Mouse (Mus musculus): ENCODE results near the gene Slc4a1.
"Not testable (repeated sequence)": the region's sequence is repeated elsewhere in the genome, so short reads cannot be mapped to it uniquely, and the experiment has no call there.

Slc4a1 gene

GRCm38 (mm10) chr11:102399610-102400072, 33.6 kb upstream of the Slc4a1 start:
- in situ Hi-C loops (cut with MboI, MseI), result loop anchor here in 1 of 2 experiments (10.0 kb wide), 1 partner anchor 105 kb away; the partner anchor contains the start of gene Atxn7l3

GRCm38 (mm10) chr11:102399107-102399506, 33.1 kb upstream of the Slc4a1 start:
- in situ Hi-C loops (cut with MboI, MseI), result no loop called here

GRCm38 (mm10) chr11:102398007-102398825, 32.2 kb upstream of the Slc4a1 start:
- in situ Hi-C loops (cut with MboI, MseI), result no loop called here

- in situ Hi-C loops (cut with MboI, MseI), result no loop called here
Measured at GRCm38 (mm10) chr11:102396671-102397141, 30.7 kb upstream of the Slc4a1 start.

- in situ Hi-C loops (cut with MboI, MseI), result no loop called here
Measured at GRCm38 (mm10) chr11:102396263-102396662, 30.3 kb upstream of the Slc4a1 start.

- in situ Hi-C loops (cut with MboI, MseI), result no loop called here
Measured at GRCm38 (mm10) chr11:102395250-102395649, 29.2 kb upstream of the Slc4a1 start.

DNA sequence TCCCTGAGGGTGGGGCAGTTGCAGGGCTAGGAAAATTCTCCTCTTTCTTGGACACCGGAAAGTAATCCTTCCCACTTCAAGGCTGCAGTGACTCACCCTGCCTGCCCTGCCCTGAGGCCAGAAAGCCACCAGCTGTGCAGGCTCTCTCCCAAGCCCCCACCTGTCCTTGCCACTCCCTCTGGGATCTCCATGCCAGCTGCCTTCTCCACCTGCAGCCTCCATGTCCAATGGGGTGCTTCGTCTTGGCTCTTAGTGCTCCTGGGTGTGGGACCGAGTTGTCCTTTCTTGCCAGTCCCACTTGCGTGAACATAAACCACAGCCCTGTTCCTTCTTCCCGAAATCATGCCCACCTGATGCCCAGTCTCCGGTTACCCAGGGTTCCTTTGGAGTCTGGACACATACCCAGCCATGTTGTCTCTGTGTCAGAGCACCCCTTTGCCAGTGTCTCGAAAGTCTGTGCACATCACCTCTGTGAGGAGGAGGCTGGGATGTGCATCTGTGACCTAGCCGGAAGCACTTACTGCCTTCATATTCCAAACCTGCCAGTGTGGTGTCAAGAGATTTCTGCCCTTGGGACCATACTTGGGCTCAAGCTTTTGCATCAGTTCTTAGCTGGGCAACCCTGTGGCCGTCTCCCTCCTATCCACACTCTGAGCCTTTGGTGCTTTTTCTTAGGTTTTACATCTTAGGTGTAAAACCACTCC, 28.6 kb upstream of the Slc4a1 start:
- in situ Hi-C loops (cut with MboI, MseI), result no loop called here

GRCm38 (mm10) chr11:102393719-102394420, 27.9 kb upstream of the Slc4a1 start:
- in situ Hi-C loops (cut with MboI, MseI), result no loop called here

GRCm38 (mm10) chr11:102393238-102393634, 27.2 kb upstream of the Slc4a1 start, which contains the start of gene Rundc3a:
TSS of gene Rundc3a (plus strand) at chr11:102393403.
- in situ Hi-C loops (cut with MboI, MseI), result no loop called here

GRCm38 (mm10) chr11:102392441-102393237, 26.6 kb upstream of the Slc4a1 start:
- in situ Hi-C loops (cut with MboI, MseI), result no loop called here

GRCm38 (mm10) chr11:102389436-102389835, 23.4 kb upstream of the Slc4a1 start:
- in situ Hi-C loops (cut with MboI, MseI), result not testable (repeated sequence)

GRCm38 (mm10) chr11:102386121-102386520, 20.1 kb upstream of the Slc4a1 start:
- in situ Hi-C loops (cut with MboI, MseI), result no loop called here

DNA sequence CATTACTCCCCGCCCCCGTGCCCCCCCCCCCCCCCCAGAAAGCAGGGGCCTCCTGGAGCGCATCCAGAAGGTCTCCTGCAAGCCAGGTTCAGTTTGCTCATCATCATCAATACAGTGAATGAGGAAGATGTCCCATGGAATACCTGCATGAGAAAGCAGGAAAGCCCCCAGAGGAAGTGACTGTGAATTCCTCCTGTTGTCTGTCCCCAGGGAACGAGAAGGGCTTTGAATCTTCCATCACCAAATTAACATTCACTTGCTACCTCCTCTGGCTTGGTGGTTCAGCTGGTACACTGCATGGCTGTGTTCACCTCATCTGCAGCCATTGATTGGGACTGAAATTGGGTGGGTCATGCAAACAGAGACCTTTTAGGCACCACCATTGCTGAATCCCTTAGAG, 19.1 kb upstream of the Slc4a1 start:
- in situ Hi-C loops (cut with MboI, MseI), result no loop called here

DNA sequence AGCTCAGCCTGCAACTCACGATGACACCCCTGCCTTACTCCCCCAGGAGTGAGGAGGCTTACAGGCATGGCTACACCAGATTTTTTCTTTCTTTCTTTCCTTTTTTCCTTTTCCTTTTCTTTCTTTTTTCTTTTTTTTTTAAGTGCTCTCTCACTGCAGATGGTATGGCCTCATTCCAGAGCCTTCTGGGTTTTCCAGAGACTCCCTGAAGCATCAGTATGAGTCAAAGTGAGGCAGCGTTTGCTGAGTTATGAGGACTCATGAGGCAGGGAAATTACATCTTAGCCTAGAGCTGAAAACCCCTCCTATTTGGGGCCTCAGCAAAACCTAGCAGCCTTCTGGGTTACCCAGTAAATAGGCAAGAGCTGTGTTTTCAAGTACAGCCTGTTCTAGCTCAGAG, 18.4 kb upstream of the Slc4a1 start:
- in situ Hi-C loops (cut with MboI, MseI), result no loop called here

GRCm38 (mm10) chr11:102383365-102384136, 17.5 kb upstream of the Slc4a1 start:
- in situ Hi-C loops (cut with MboI, MseI), result no loop called here

DNA sequence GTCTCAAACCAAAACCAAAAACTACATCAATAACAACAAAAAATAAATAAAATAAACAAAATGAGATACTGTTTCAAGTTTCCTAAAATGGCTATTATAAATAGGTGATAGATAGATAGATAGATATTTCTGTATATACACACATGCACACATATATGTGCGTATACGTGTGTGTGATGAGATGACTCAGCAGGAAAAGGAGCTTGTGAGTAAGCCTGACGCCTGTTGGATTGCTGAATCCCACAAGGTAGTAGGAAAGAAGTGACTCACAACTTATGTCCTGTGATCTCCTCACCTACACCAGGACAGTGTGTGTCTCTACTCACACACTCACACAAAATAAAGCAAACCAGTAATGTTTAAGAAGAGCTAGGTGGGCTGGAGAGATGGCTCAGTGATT, 16.8 kb upstream of the Slc4a1 start:
- in situ Hi-C loops (cut with MboI, MseI), result no loop called here

DNA sequence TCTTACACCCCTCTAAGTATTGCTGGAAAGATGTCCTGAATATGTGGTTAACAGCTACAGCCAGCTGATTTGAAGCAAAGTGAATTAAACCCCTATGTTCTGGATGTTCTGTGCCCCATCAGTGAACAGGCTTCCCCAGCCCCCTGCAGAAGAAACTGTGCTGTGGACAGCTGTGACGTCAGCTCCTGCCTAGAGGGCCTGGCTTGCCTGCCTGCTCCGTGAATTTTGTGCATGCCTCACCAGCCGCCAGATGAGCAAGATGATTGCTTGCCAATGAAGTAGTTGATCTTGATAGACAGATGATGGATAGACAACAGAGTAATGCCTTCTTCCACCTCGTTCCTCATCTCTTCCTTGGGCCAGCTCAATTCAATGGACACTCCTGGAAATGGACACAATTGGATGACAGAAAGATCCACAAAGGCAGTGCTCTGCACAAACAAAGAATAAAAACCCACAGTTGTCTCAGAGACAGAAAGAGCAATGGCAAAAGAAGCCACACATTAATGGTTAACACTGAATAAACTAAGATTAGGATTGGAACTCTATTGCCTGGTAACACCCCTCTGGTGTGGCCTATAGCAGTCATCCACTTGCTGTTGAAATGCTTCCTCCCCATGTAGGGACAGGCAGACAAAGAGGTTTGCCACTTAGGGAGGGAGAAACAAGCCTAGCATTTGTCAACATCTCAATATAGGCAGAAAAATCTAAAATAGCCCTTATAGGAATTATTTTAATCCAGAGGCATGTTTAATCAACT, 15.5 kb upstream of the Slc4a1 start:
- in situ Hi-C loops (cut with MboI, MseI), result no loop called here

- in situ Hi-C loops (cut with MboI, MseI), result no loop called here
Measured at GRCm38 (mm10) chr11:102380091-102380490, 14.1 kb upstream of the Slc4a1 start.

GRCm38 (mm10) chr11:102377186-102377585, 11.2 kb upstream of the Slc4a1 start:
- in situ Hi-C loops (cut with MboI, MseI), result no loop called here

Data from T-helper 17 cell (primary cell).